Mouse (Mus musculus) kidney, embryonic 16.5 days (tissue): ENCODE results near the gene Igf1r. TPM values are rescaled to one million over a fixed set of nuclear protein-coding genes. Genes with fewer than 3 reads are reported as not detected.

Experiments
- ATAC-seq: fragments of 200-750 bp; cut with Nextera tagmentation; 2 replicates; pipeline ENCODE4 v1.8.0; 2017; ENCODE audit warnings: moderate TSS enrichment; ENCODE audit not compliant: low FRiP score, low TSS enrichment
- H3K27ac ChIP-seq: fragments of 300-500 bp; sonication (generic); 2 replicates; pipeline ENCODE4 v1.5.1; 2014; ENCODE audit warnings: low read length
- H3K27me3 ChIP-seq: fragments of 300-500 bp; sonication (generic); 2 replicates; pipeline ENCODE4 v1.6.1; 2014; ENCODE audit warnings: low read length, control low read depth, mixed read lengths; ENCODE audit not compliant: insufficient read depth
- H3K36me3 ChIP-seq: fragments of 300-500 bp; sonication (generic); 2 replicates; pipeline ENCODE4 v1.6.1; 2014; ENCODE audit warnings: low read length, control low read depth, mixed read lengths; ENCODE audit not compliant: insufficient read depth
- H3K4me1 ChIP-seq: fragments of 300-500 bp; sonication (generic); 2 replicates; pipeline ENCODE4 v1.6.1; 2014; ENCODE audit warnings: low read length, control low read depth, mixed read lengths; ENCODE audit not compliant: insufficient read depth
- H3K4me2 ChIP-seq: fragments of 300-500 bp; sonication (generic); replicated peaks from 2 replicates; pipeline ENCODE4 v1.6.1; 2014; ENCODE audit warnings: low read depth, low read length
- H3K4me3 ChIP-seq: fragments of 300-500 bp; sonication (generic); 2 replicates; pipeline ENCODE4 v1.5.1; 2014; ENCODE audit warnings: mild to moderate bottlenecking, low read length
- H3K9ac ChIP-seq: fragments of 300-500 bp; sonication (generic); replicated peaks from 2 replicates; pipeline ENCODE4 v1.6.1; 2014; ENCODE audit warnings: low read length
- H3K9me3 ChIP-seq: fragments of 300-500 bp; sonication (generic); 2 replicates; pipeline ENCODE4 v1.6.1; 2016; ENCODE audit warnings: low read length, control low read depth
- WGBS: fragments of 180-500 bp; shearing (Covaris S2); extraction: QIAGEN DNeasy Blood & Tissue Kit; methylation state at CpG from one replicate; pipeline ENCODE4 v1.1.7; 2014; 5-methylcytosine and 5-hydroxymethylcytosine counted together
- polyA plus RNA-seq: library from polyadenylated mRNA; unstranded; fragments of >200 nt; fragmentation: Nextera tagmentation; extraction: Ambion mirVana; gene quantifications from 2 replicates; pipeline ENCODE4 v1.2.1, GENCODE M21; 2015

Gene Igf1r
- polyA plus RNA-seq, 1 experiment from 2014 or later, result 22.3 TPM

DNA sequence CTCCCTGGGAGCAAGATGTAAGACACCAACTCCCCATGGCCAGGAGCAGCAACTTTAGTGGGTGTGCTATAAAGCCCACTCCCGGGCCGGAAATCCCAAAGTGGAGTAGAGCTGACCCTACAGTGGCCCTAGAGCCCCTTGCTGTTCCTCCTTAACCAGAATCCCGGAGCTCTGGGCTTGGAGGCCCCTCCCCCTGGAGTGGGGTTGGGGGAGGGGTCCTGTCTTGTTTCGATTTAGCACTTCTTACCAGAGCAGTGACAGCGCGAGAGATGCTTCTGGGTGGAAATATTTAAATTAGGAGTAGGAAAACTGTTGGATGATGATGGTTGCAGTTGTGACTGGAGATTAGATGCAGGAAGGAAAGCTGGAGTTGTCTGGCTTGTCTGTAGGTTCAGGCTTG lies 275.9 kb downstream of the Igf1r start:
- H3K9me3 ChIP-seq, result no peaks in the 10 kb centered on the region
- no peak overlapping the region for H3K4me3 ChIP-seq
- peaks cover 57% of the 10 kb centered on the region for H3K36me3 ChIP-seq
- 44% methylated on average over 6 of the region's 6 CpGs for WGBS
- H3K9ac ChIP-seq, result no peak overlapping the region
- peaks cover 16% of the 10 kb centered on the region for H3K4me1 ChIP-seq
- H3K4me2 ChIP-seq, result no peak overlapping the region
- no peaks in the 10 kb centered on the region for H3K27me3 ChIP-seq
- no peak for ATAC-seq
- H3K27ac ChIP-seq, result no peak overlapping the region

DNA sequence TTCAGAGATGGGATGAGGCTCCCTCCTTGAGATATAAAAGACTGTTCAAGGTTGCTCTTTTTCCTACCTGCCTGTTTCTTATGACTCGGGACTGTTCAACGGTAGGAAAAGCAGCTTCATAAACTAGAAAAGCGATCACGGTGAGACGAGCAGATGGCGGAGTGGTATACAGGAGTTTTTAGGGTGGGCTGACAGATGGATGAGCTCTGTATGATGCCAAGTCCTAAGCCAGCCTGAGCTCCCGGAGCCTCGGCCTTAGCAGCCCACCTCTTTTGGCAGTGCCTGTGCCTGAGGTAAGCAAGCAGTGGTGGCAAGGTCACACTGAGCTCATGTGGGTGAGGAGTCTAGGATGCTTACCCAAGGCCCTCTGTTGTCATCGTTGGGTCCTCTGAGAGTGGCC lies 278.2 kb downstream of the Igf1r start:
- 91% methylated on average over 9 of the region's 9 CpGs for WGBS
- H3K4me3 ChIP-seq, result no peak overlapping the region
- no peak overlapping the region for H3K27ac ChIP-seq
- H3K27me3 ChIP-seq, result no peaks in the 10 kb centered on the region
- no peak overlapping the region for H3K9ac ChIP-seq
- H3K9me3 ChIP-seq, result no peaks in the 10 kb centered on the region
- ATAC-seq, result no peak
- H3K36me3 ChIP-seq, result peaks cover 44% of the 10 kb centered on the region
- H3K4me2 ChIP-seq, result no peak overlapping the region
- peaks cover 17% of the 10 kb centered on the region for H3K4me1 ChIP-seq

DNA sequence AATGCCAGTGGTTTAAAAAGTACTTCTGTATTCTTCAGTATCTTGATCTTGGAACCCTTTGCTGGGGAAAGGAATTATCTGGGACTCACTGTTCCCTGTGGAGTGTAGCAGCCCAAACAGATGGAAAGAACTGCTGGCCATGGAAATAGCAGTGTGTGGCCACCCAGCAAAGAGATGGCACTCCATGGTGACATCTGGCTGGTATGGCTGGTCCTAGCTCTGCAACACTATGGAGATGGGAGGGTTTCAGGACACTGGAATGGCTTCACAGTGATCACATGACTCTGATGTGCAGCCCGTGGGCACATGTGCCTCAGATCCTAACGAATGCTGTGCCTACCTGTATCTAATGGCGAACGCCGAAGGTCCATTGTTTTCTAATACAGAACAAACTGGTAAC lies 279.9 kb downstream of the Igf1r start:
- Histone ChIP-seq H3K27me3 (no peaks in the 10 kb centered on the region), H3K27ac (no peak overlapping the region), H3K36me3 (peaks cover 31% of the 10 kb centered on the region), H3K4me3 (no peak overlapping the region), H3K9ac (no peak overlapping the region), H3K4me2 (no peak overlapping the region), H3K4me1 (peaks cover 20% of the 10 kb centered on the region), H3K9me3 (no peaks in the 10 kb centered on the region)
- 92% methylated on average over 5 of the region's 5 CpGs for WGBS
- no peak for ATAC-seq

- Histone ChIP-seq H3K27me3 (no peaks in the 10 kb centered on the region), H3K9ac (no peak overlapping the region), H3K4me3 (no peak overlapping the region), H3K4me2 (no peak overlapping the region), H3K27ac (peak overlapping the region; percentile 66; the same call in 1 of the 2 replicates), H3K9me3 (no peaks in the 10 kb centered on the region), H3K4me1 (peaks cover 12% of the 10 kb centered on the region), H3K36me3 (peaks cover 27% of the 10 kb centered on the region)
- WGBS, result 26% methylated on average over 13 of the region's 13 CpGs
- peak; percentile 70 for ATAC-seq
Measured at GRCm38 (mm10) chr7:68233619-68234223, 281.1 kb downstream of the Igf1r start.

DNA sequence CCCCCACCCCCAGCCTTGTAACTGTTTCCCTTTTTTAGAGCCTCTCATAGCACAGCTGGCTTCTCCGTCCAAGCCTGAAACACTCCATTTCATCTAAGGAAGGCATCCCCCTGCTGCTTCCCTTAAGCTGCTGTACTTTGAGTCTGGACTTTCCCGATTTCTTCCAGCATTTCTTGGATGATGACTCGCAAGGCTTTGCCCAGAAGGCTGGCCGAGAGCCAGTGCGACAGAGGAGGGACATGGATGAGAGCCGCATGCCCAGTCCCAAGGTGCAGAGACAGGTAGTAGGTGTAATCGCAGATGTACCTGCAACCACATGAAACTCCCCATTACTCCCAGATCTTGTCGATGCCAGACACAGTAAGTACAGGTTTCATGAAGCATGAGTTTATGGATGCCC lies 284.2 kb downstream of the Igf1r start:
- H3K9ac ChIP-seq, result no peak overlapping the region
- peaks cover 19% of the 10 kb centered on the region for H3K4me1 ChIP-seq
- ATAC-seq, result no peak
- WGBS, result 83% methylated on average over 8 of the region's 8 CpGs
- H3K27ac ChIP-seq, result no peak overlapping the region
- no peak overlapping the region for H3K4me2 ChIP-seq
- H3K36me3 ChIP-seq, result 0 out of 2 replicates have a peak, but pooled peaks cover under 1% of the 10 kb centered on the region
- no peak overlapping the region for H3K4me3 ChIP-seq
- no peaks in the 10 kb centered on the region for H3K27me3 ChIP-seq
- H3K9me3 ChIP-seq, result no peaks in the 10 kb centered on the region

DNA sequence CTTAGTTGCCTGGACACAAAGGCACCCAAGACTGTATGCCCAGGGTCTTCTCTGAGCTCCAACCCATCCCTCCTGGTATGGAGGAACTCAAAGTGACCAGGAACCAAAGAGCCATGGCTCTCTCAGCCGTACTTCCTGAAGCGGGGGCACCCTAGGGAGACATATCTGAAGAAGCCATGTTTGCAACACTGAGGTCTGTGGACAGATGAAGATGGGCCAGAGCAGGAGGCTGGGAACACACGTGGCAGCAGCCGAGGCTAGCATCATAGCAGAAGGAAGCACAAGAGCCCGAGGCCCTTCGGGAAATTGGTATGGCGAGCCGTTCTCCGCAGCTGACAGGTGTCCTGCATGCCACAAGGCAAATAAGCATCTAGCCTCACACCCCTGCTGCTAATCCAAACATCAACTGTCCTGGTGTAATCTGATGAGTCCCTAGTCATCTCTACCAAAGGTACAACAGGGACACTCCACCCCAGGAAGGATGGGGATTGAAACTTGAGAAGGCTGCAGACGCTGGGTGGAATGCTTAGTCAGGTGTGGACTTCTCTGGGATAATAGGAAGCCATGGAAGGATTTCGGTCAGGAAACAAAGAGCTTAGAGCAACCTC lies 286.7 kb downstream of the Igf1r start:
- Histone ChIP-seq H3K36me3 (no peaks in the 10 kb centered on the region), H3K9ac (no peak overlapping the region), H3K9me3 (no peaks in the 10 kb centered on the region), H3K4me3 (no peak overlapping the region), H3K4me2 (no peak overlapping the region), H3K27ac (no peak overlapping the region), H3K4me1 (peaks cover 11% of the 10 kb centered on the region; the same call in 1 of the 2 replicates), H3K27me3 (no peaks in the 10 kb centered on the region)
- 47% methylated on average over 11 of the region's 11 CpGs for WGBS
- ATAC-seq, result peak; percentile 39; the same call in 1 of the 2 replicates

- Histone ChIP-seq H3K4me3 (no peak overlapping the region), H3K4me2 (no peak overlapping the region), H3K27me3 (no peaks in the 10 kb centered on the region), H3K9me3 (no peaks in the 10 kb centered on the region), H3K27ac (no peak overlapping the region), H3K36me3 (no peaks in the 10 kb centered on the region), H3K4me1 (peaks cover 10% of the 10 kb centered on the region; the same call in 1 of the 2 replicates), H3K9ac (no peak overlapping the region)
- WGBS, result 77% methylated on average over 9 of the region's 9 CpGs
- no peak; the same call in 1 of the 2 replicates for ATAC-seq
Measured at GRCm38 (mm10) chr7:68241205-68241604, 288.6 kb downstream of the Igf1r start.

DNA sequence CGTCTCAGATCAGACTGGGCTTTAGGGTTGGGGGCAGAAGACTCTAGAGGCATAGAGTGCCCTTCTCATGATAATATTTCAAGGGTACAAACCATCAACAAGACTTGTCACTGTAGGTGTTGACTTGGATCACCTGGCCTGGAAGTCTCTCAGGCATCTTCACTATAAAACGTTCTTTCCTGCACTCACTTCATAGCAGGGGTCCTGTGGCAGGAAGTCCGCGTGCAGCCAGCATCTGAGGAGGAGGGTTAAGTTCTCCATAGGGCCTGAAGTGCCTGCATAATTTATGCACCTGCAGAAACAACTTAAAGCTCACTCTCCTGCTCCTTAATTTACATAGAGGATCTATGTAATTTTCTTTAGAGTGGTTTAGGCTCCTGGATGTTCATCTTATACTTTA lies 293.1 kb downstream of the Igf1r start:
- no peaks in the 10 kb centered on the region for H3K27me3 ChIP-seq
- 42% methylated on average over 4 of the region's 4 CpGs for WGBS

GRCm38 (mm10) chr7:68246249-68246648 lies 293.6 kb downstream of the Igf1r start:
- no peaks in the 10 kb centered on the region for H3K27me3 ChIP-seq
- WGBS, result 61% methylated on average over 8 of the region's 8 CpGs
- H3K36me3 ChIP-seq, result no peaks in the 10 kb centered on the region
- H3K4me1 ChIP-seq, result no peaks in the 10 kb centered on the region
- H3K9me3 ChIP-seq, result no peaks in the 10 kb centered on the region; the same call in 1 of the 2 replicates
- H3K9ac ChIP-seq, result no peak overlapping the region
- no peak overlapping the region for H3K27ac ChIP-seq
- ATAC-seq, result no peak
- no peak overlapping the region for H3K4me3 ChIP-seq
- H3K4me2 ChIP-seq, result no peak overlapping the region

More for the DNA sequence above, 293.1 kb downstream of the Igf1r start:
- no peaks in the 10 kb centered on the region; the same call in 1 of the 2 replicates for H3K9me3 ChIP-seq
- H3K4me3 ChIP-seq, result no peak overlapping the region
- H3K27ac ChIP-seq, result no peak overlapping the region
- H3K9ac ChIP-seq, result no peak overlapping the region
- no peak for ATAC-seq
- H3K4me2 ChIP-seq, result no peak overlapping the region
- H3K4me1 ChIP-seq, result no peaks in the 10 kb centered on the region
- H3K36me3 ChIP-seq, result no peaks in the 10 kb centered on the region

- no peak overlapping the region for H3K9ac ChIP-seq
- H3K9me3 ChIP-seq, result no peaks in the 10 kb centered on the region; the same call in 1 of the 2 replicates
- H3K27me3 ChIP-seq, result no peaks in the 10 kb centered on the region
- H3K27ac ChIP-seq, result no peak overlapping the region
- no peaks in the 10 kb centered on the region for H3K4me1 ChIP-seq
- no peak overlapping the region for H3K4me3 ChIP-seq
- H3K36me3 ChIP-seq, result no peaks in the 10 kb centered on the region
- no peak for ATAC-seq
- WGBS, result 18% methylated on average over 1 of the region's 1 CpGs
- no peak overlapping the region for H3K4me2 ChIP-seq
Measured at GRCm38 (mm10) chr7:68250411-68250810, 297.8 kb downstream of the Igf1r start.
